Mouse (Mus musculus): ENCODE data around the gene Dnajc7.

DNA sequence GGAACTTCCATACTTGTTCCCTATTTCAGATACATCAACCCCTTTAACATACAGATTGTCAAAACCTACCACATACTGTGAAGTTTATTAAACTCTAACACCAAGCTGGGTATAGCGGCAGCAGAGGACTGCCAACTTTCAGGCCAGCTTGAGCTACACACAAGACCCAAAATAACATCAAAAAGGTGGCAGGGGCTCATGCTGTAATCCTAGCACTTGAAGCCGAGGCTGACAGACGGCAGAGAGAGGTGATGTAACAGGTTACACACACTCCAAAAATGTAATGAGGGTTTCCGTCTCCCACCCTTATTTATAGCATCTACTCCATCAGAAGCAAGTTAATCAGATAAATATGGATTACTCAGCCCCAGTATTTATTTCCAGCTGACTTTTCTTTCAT, 24.4 kb downstream of the Dnajc7 start:
- no peak for TF ChIP-seq CTCF (conservative IDR thresholded peaks at IDR 0.05; ENCODE audit: low read length)
- TF ChIP-seq POU5F1 (IDR thresholded peaks at IDR 0.05; ENCODE audit: borderline replicate concordance, low read length): no peak
- no peak for TF ChIP-seq NANOG (IDR thresholded peaks at IDR 0.05; ENCODE audit: borderline replicate concordance, low read length)

Measured in E14TG2a.4 (cell line).